Mouse (Mus musculus): Measurements from ENCODE around the gene Gm33543.

DNA sequence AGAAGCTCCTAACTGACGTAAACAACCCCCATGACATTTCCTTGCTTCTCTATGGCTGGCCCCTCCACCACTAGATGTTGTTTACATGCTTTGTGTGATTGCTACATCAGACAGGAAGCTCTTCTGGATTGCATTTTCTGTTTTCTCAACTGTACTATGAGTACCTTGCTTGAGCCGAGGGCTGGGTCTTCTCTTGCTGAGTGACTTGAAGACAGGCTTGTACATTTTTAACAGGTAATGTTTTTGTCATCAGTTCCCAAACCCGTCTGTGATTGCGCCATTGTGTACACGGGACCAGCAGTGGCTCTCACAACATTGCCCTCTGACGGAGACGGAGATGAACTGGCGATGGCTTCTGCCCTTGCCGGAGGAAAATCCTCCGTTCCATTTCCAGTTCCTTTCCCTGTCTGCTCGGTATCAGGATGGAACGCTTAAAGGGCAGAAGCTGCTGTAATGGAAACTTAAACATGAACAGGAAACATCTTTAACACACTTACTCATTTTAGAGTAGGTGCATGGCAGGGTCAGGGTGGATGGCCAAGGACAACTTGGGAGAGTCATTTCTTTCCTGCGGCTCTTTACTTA, 62.8 kb downstream of the Gm33543 start:
- TF ChIP-seq CTCF (IDR thresholded peaks at IDR 0.05; ENCODE audit: control insufficient read depth, insufficient read depth, low read length) (peak; percentile 58), POLR2A (IDR thresholded peaks at IDR 0.05; ENCODE audit: borderline replicate concordance, control insufficient read depth, low read depth, low read length) (no peak)
